Mouse (Mus musculus) thymus, adult 18-20 months (tissue): ENCODE results near the gene Gtf2e1.

ENCODE experiments used
- DNase-seq, 2 experiments: peaks; one replicate each; pipeline ENCODE4 v3.0.0; 2022; ENCODE audit warnings: mixed read lengths in 2 of 2

Gene Gtf2e1

DNA sequence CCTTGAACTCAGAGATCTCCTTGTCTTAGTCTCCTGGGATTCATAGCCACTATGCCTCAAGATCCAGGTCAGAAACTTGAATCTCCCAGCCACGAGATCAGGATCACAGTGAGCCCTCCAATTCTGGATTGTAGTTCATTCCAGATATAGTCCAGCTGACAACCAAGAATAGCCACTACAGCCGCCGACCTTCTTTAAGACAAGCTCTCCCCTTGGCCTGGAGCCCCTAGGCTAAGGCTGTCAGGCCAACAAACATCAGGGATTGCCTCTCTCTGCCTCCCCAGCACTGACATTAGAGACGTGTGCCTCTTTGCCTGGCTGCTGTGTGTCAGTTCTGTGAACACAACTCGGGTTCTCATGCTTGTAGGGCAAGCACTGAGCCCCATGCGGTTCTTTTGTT is 1.2 kb upstream of the Gtf2e1 start:
- no peak for DNase-seq

- DNase-seq: no peak
These were observed 364 bp downstream of the Gtf2e1 start for GRCm38 (mm10) chr16:37539240-37539610.

GRCm38 (mm10) chr16:37533369-37534068 is 6.1 kb downstream of the Gtf2e1 start:
- no peak for DNase-seq

DNA sequence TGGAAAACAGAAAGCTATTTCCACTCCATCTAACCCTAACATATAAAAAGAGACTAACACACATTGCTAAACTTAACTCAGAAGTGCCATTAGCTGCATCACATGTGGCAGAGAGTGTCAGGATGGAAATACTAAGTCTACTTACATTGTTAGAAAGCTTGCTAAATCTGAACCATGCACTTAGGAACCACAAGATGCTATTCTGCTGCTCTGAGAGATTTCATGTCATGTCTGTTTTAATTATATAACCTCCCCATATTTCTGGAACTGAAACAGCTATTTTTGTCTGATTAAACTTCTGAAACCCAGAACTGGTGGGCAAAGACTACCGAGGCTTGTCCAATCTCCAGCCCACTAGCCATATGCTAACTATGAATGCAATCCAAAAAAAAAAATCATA is 7.5 kb downstream of the Gtf2e1 start:
- DNase-seq: no peak

DNA sequence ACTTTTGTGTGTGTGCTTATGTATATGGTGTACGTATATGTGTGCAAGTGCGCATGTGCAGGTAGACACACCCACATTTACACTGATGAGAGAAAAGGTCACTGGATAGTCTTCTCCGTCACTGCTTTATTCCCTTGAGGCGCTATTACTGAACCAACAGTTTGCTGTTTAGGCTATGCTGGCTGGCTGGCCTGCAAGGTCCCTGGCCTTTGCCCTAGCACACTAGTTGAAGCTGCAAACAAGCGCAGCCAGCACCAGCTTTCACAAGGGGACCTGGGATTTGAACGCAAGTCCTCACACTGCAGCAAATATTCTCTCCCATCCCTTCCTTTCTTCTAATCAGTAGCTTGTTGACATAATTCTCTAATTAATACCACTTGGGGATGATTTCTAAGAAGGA is 9.4 kb downstream of the Gtf2e1 start:
- no peak for DNase-seq

GRCm38 (mm10) chr16:37526688-37527223 is 12.8 kb downstream of the Gtf2e1 start:
- DNase-seq: no peak

DNA sequence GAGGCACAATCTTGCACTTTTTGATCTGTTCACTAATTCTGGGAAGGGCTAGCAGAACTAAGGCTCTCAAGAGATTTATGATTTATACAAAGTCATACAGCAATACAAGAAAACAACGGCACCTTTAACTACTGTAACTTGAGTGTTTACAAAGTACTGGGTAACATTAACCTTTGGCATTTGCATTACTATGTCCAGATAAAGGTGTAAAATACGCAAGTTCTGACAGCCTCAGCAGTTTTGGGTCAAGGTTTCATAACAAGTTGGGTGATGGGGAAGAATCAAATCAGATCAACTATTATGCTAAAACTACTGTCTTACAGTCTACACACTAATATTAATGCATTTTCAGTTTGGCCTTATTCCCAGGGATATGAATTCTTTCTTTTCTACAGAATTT is 14.5 kb downstream of the Gtf2e1 start:
- DNase-seq: no peak

DNA sequence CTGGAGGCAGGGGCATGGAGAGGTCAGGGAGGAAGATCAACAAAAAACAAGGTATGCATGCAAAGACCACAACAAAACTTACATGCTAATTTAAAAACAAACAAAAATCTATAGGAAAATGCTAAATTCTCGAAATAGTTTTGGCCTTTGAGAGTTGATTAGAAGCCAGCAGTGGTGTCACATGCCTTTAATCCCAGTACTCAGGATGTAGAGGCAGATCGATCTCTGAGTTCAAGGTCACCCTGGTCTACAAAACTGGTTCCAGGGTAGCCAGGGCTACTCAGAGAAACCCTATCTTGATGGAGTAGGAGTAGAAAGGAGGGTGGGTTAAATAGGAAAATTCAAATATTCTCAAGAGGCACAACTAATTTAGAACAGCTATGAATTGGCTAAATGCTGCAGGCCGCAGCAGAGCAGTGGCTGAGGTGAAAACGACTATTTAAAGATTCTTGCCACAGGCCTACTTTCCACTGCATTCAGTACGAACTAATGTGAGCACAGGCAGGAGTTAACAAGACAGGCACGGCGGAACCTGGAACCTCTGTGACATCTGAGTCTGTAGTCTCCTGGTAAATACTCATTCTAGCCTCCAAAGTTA is 17.4 kb downstream of the Gtf2e1 start:
- no peak for DNase-seq

DNA sequence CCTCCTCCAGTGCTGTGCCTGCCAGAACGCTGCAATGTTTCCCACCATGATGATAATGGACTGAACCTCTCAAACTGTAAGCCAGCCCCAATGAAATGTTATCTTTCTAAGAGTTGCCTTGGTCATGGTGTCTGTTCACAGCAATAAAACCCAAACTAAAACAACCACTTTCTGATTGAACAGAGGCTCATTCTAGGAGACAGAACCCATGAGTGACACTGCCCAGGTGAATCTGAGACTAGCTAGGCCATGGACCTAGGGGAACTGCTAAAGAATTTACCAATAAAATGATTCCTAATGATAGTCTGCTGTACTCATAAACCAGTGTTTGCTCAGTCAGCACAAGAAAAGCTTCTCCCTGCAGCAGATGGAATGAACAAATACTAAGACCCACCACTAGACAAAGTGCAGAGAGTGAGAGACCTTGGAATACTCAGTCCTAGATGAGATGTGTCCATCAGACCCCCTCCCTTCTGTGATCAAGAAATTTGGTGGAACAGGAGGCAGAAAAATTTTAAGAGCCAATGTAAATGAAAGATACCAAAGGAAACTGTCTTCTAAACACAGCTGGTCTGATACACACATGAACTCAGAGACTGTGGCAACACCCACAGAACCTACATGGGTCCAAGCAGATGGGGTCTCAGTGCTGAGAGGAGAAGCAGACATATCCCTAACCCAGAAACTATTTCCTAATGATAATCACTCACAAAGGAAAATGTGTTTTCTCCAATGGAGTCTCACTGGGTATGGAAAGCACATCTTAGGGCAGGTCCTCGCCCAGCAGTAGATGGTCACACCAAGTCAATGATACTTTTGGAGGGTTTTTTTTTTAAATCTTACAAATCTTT is 19.2 kb downstream of the Gtf2e1 start:
- no peak for DNase-seq

DNA sequence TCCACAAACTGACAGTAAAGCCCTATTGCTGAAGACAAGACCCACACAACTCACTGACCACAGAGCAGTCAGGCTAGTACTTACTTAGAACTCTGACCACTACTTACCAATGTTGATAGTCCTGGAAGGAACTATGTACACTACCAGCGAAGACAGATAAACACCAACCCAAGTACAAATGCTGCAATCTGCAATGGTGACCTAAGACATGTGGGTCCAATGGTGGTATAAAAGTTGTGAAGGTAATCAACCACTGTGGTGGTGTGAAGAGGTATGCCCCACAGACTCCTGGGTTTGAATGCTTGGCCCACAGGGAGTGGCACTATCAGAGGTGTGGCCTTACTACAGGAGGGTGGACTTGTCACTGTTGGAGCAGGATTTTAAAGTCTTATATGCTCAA is 19.9 kb downstream of the Gtf2e1 start:
- no peak for DNase-seq

DNA sequence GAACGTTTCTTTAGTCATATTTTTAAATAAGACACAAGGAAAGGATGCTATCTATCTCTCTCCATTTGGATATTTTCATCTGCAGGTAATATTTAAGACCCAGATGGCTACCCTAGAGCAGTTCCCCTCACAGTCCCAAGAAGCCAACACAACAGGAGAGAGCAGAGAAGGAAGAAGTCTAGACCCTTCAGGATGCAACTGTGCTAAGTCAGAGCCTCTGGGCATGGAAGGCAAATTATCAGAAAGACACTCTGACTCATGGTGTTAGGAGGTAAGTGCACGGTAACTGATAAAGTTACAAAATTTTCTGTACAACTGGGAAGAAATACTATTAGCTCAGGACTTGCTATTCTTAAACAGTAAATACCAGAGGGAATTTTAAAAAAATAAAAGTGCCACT is 20.9 kb downstream of the Gtf2e1 start:
- DNase-seq: no peak

DNA sequence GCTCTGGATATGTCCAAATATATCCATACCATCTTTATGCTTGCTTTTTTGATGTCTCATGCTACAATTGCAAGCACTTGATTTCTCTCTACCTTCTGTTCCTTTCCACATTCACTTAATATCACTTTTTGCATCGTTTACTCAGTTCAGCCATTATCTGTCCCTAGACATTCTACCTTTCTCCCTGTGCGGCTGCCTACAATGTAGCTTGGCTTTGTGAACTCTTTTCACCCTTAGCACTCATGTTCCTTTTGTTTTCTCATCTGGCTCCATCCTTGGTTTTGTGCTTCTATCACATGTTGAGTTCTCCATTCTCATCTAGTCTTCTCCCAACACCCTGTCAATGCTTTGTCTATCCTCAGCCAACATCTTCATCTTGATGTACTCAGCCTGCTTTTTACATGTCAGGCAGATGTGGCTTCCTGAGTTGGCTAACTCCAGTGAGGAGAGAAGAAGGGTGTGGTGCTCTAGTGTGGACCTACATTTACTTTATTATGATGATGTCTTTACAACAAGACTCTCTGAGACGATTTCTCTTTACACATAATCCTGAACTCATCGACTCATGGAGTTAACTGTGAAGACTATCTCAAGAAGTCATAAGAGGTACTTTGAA is 21.9 kb downstream of the Gtf2e1 start:
- DNase-seq: no peak

DNA sequence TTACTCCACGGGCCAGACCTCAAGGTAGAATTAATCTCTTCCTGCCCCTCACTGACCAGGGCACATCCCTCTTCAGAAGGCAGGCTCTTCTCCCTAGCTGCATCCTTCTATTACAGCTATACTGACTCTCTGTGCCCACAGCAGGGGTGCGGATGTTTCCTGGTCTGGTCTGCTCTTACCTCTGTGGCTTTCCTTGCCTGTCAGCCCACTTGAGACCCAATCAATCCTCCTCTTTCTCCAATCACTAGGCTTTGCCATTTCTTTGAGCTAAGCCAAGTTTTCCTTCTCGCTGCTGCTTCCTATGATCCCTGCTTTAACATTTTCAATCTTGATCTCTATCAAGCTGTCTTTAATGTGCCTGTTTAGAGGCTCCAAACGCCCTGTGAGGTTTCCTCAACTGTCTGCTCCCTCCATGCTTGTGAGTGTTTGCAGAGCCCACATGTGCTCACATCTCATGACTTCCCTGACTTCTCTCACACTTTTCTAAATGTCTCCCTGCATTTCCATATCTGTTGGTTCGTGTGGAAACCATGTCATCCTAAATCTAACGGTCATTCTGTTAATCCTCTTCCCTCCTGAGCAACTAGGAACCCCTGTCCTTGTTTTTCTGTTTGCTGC is 23.1 kb downstream of the Gtf2e1 start:
- DNase-seq: no peak

DNA sequence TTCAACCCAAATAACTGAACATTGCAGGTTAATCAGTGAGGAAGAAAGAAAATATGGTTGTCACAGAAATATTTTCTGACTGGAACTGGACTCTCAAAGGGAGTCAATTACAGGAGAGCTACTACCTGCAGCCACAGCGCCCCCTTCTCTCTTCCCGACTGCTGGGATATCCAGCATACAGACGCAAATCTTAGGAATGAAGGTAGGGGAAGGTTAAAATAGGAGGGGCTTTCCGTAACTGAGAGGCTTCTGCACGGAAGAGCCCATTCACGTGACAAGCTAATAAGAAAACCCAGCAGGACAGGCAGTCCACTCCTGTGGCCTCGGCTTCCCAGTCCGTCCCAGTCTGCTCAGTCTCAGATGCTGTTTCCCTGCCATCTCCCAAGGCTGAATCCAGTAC is 24.9 kb downstream of the Gtf2e1 start:
- no peak for DNase-seq

GRCm38 (mm10) chr16:37511489-37511888 is 28.1 kb downstream of the Gtf2e1 start:
- no peak for DNase-seq

DNA sequence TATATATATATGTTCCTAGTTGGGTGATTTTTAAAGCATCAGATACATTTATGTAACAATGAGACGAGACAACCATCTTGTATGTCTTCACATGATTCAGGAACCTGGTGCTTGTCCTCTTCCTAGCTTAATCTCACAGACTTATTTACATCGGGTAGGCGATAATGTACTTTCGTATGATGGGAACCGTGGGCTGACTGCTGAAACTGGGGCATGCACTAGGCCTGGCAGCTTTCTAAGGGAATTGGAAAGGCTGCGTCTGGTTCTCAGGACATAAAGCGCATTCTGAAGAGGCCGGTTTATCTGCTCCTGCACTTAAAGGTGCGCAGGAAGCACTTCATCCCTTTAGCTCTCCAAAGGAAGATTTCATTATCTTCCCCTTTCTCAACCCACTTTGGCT is 32.8 kb downstream of the Gtf2e1 start:
- DNase-seq: no peak

DNA sequence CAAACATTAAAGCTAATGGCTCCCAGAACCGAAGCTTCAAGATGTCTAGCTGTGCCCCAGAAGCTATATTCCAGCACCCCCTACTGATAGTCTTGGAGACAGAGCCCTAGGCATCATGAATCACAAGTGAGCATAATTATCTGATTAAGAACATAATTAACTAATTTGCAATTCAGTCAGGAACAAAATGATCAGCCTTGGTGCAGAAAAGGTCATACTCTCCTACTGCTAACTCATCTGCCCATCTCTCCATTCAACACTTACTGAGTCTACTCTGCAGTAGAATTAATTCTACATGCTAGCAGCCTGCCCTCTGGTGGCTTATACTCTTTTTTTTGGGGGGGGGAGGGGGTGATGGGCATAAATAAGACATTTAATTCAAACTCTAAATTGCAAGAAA is 35.1 kb downstream of the Gtf2e1 start:
- no peak for DNase-seq

DNA sequence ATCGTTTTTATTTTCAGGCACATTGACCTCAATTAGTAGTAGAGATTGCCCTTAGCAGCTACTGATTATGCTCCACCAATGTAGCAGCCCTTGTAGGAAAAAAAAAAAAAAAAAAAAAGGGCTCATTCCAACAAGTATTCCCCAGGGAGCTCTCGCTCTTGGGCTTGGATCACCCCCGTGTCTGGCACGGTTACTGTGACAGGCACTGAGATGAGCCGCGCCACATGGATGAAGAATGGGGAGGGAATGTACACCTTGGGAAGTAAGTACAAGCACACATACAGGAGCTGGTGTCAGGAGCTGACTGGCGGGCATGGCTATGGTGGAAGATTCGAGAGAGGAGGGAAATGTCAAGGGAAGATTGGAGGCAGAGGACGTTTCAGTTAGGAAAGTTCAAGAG is 41.0 kb downstream of the Gtf2e1 start:
- no peak for DNase-seq

DNA sequence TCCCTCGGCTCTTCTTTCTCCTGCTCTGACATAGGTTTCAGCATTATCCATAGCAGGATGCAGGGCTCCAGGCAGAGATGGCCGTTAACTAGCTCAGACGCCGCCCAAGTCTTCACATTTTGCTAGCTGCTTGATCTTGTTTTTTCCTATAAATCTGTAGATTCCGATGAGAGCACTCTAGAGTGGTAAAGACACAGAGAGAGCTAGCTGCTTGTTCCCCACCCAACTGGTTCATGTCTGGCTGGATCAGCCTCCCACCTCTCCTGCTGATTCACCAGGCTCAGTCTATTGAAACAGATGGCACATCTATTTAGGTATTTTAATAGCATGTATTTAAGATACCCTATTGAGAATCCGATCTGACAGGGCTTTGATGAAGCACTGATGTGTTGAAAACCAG is 44.6 kb downstream of the Gtf2e1 start:
- no peak for DNase-seq

DNA sequence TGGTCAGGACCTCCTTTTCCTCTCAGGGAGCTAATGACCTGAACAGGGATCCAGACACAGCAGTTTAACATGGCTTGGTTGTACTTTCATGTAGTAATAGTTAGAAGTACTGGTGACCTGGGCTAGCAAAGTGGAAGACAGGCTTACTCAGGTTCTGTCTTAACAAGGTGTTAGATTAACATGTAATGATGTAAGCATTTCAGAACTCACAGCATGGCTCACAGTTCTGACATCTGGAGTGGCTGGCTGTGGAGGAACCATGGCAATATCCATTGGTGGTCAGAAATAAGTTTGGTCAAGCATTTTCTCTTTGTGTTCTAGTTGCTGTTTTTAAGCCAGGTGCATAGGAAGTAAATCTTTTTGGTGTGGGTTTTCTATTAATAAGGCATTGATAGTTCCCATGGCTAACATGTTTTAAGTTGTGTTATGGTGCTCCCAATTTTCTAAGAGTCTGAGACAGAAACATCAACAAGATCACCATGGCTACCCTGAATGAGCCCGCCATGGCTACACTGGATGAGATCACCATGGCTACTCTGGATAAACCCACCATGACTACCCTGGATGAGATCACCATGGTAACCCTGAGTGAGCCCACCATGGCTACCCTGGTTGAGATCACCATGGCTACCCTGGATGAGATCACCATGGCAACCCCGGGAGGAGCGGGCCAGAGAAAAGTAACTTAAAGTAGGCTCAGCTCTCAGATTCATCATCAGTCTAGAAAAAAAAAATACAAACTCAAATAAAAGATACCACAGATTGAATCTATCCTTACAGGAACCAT is 52.6 kb downstream of the Gtf2e1 start:
- DNase-seq: no peak

DNA sequence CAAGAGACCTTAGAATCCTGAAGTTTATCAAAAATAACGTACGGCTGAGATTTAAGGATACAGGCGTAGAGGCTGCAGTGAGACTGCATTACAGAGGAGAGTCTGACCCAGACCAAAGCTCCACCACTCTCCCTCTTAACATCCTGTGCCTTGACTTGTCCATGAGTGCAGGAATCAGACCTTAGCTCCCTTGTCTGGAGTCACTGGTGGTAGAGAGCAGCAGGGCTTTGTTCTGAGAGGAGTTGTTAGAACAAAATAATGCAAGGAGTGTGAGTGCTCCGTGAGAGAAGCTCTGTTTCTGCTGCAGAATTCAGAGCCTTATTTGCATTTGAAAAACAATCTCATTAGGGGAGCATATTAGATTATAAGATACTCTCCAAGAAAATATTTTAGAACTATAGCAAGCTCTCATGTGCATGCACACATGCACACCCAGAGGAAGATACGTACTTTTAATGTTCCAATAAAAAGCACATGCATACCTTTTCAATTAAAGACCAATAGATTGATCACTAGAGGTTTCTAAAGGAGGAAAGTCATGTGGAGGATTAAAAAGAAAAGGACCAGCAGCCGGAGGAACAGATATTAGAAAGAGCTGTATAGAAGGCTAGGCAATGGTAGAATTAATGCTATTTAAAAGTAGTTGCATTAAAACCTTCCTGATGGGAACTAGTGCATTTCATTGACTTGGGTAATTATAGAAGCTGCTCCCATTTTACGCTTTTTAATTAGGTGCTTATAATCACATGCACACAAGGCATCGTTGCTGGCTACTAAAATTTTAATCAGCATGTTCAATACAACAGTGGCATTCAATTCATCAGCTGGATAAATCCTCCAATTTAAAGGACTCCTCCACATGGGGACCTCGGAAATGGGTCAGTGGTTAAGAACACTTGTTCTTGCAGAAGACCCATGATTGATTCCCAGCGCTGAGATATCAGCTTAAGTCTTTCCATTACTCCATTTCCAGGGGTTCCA is 61.0 kb downstream of the Gtf2e1 start:
- no peak for DNase-seq
